Comparison of ENCODE assay signal across 17 mouse cellular contexts in genomic region chr14:62168711-62169110, GRCm38 (mm10).
"Had no signal": no experiment of that assay in that cellular context is flagged by ENCODE, and none has a peak within 500 bp of the region (broad histone marks: within the 10 kb centered on the region; RNA-seq: fewer than 3 reads in every experiment).

No protein-coding gene starts in this region.

- H3K27ac ChIP-seq: lung, embryonic 15.5 days; macrophage; midbrain, embryonic 13.5 days; midbrain, embryonic 15.5 days; neural tube, embryonic 12.5 days; stomach, embryonic 15.5 days; stomach, postnatal 0 days had no signal

- H3K36me3 ChIP-seq: lung, embryonic 15.5 days; midbrain, embryonic 13.5 days; midbrain, embryonic 15.5 days; neural tube, embryonic 12.5 days; stomach, embryonic 15.5 days had no signal

- H3K4me3 ChIP-seq: lung, embryonic 15.5 days; megakaryocyte, embryonic 14.5 days; midbrain, embryonic 13.5 days; midbrain, embryonic 15.5 days; neural tube, embryonic 12.5 days; stomach, embryonic 15.5 days had no signal

- DNase-seq: lung, adult 2 months; lung, postnatal 14 days; lung, postnatal 36 days; right cerebral cortex, postnatal 14 days; thymus, adult 2 months; thymus, postnatal 25 days; thymus, postnatal 4 days had no signal

- ATAC-seq: lung, postnatal 0 days; midbrain, embryonic 13.5 days; midbrain, embryonic 15.5 days had no signal

- H3K9ac ChIP-seq: lung, embryonic 15.5 days; midbrain, embryonic 13.5 days; midbrain, embryonic 15.5 days; neural tube, embryonic 12.5 days; stomach, embryonic 15.5 days had no signal

- H3K4me1 ChIP-seq: megakaryocyte, embryonic 14.5 days; neural tube, embryonic 12.5 days; stomach, embryonic 15.5 days had no signal

- H3K9me3 ChIP-seq: lung, embryonic 15.5 days; megakaryocyte, embryonic 14.5 days; midbrain, embryonic 13.5 days; midbrain, embryonic 15.5 days; neural tube, embryonic 12.5 days; stomach, embryonic 15.5 days had no signal

- H3K27me3 ChIP-seq: lung, embryonic 15.5 days; midbrain, embryonic 13.5 days; midbrain, embryonic 15.5 days; neural tube, embryonic 12.5 days; stomach, embryonic 15.5 days had no signal

- H3K4me2 ChIP-seq: lung, embryonic 15.5 days; midbrain, embryonic 11.5 days; midbrain, embryonic 13.5 days; midbrain, embryonic 15.5 days; neural tube, embryonic 12.5 days; stomach, embryonic 15.5 days had no signal
